Mouse (Mus musculus): ENCODE measurements around the gene Ces1d.
A peak's percentile ranks its signal among the peaks of the same experiment; 100 is the strongest.
"Not testable (repeated sequence)": the region's sequence is repeated elsewhere in the genome, so short reads cannot be mapped to it uniquely, and the experiment has no call there.

Gene Ces1d

DNA sequence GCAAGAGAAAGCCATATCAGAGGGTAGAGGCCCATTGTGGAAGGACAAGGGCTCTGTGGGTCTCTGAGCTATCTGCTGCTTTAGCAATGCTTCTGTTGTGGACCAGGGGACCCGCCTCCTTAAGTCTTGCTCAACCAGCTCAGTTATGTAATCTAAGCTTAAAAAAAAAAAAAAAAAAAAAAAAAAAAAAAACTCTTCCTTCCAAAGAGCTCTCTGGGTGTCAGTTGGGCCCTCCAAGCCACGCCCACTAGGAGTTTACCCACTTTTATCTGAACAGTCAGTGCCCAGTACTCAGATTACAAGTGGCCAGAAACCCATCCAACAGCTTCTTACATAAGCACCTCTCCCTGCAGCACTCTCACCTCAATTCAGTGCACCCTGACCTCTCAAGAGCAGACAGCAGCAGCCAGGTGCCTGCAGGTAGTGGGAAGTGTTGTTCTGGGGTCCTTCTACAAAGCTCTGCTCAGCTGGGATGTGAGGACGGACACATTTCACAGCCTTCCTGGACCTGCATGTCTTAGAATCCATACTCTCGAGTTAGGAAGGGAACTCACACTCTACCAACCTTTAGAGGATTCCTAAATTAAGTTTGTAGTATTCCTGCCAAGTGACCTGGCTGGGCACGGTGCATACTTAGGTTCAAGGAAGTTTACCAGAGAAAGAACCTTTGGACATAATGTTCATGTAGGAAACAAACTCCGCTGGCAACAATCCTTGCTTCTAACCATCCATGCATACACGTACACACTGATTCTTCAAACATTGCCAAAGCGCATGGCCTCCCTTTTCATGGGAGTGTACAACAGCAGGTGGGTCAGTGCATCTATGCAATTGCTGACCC, at the start of gene Ces1d:
Ces1d (minus strand) TSS at position 154 of the 841 bp plus-strand sequence.
- no peak for DNase-seq (ENCODE audit: inconsistent ontology term)

DNA sequence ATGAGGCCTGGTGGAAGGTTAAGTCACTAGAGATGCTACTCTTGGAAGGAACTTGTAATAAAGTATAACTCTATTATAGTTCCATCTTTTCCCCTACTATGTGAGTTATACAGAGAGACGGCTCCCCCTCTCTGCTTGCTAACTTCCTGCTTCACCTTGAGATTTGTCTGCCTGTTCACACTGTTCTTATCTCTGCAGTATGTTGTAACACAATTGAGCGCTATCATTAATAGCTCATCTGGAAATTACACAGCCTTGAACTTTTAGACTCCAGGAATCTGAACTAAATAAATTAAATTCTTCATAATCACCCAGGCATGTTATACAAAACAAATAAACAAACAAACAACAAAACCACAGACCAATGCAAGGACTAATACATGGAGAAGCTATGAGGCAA, 48.4 kb upstream of the Ces1d start:
- no peak for DNase-seq (ENCODE audit: inconsistent ontology term)

DNA sequence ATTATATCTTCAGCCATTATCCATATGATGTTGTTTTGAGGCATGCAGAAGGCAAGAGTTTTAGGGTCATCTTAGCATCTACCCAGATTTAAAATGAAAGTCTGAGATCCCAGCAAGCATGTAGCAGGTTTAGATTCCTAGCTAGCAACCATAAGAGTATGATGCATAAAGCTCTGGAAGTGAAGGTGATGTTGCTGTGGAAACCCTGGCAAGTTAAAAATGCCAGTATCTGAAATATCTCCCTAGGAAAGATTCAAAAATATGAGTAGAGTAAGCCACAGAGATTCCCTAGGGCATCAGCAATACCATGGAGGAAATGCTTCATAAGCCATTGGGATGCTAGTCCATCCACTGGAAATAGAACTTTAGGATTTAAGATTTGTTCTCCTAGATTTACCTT, 42.2 kb upstream of the Ces1d start:
- DNase-seq (ENCODE audit: inconsistent ontology term), result no peak

DNA sequence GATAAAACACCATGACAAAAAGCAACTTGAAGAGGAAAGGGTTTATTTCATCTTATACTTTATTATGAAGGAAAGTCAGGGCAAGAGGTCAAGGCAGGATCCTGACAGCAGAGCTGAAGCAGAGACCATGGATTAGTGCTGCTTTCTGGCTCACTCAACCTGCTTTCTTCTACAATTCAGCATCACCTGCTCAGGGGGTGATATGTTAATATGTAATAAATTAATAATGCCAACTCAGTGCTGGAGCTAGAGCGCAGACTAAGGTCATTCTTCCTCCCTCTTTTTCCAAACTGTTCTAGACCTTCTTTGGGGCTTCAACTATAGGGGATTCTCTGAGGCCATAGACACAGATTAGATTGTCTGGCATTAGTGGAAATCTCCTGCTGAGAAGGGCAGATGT, 38.0 kb upstream of the Ces1d start:
- no peak for DNase-seq (ENCODE audit: inconsistent ontology term)

DNA sequence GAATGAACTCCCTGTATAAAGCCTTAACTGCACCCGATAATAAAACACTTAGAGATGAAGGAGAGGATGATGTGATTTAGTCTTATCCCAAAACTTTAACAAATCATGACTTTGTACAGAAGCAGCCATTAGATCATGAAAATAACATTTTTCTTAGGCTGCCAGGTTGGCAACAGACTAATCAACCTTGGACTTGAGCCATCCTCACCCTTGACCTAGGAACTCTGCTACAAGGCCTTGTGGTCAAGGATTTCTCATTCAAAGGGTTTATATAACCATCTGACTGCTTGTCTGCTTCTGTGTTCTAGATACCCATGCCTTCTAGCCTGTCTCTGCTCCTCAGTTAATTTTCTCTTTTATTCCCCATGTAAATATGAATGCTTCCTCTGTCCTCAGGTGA, 37.1 kb upstream of the Ces1d start:
- DNase-seq (ENCODE audit: inconsistent ontology term), result no peak

DNA sequence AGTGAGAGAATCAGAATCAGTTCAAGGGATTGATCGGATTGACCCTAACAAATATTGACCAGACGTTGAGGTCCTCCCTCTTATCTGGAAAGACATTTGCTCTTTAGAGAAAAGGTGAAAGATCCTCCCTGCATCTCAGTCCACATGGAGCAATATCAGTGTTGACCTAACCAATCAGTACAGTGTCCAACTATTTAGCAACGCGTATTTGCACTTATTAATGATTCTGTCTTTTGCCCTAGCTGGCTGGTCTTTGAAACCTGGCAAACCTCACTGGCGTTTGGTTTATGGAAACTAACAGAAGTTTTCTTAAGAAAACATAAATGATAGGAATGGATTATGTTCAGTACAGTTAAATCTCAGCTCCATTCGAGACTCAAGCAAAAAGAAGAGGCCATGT, 36.4 kb upstream of the Ces1d start:
- DNase-seq (ENCODE audit: inconsistent ontology term), result no peak

DNA sequence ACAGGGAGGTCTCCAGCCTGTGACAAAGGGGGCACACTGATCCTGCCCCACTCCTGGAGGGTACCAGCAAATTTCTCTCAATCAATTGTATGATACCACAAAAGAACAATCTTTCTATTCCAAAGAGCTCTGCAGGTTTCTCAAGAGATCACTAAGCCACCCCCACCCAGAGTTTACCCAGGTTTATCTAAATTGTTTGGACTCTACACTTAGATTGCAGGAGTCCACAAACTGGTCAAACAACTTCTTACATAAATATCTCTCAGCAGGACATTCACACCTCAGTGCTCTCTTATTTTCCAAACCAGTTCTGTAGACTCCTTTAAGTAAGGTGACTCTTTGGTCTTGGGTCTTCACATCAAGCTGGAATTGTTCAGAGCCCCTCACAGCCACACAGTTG, 31.8 kb upstream of the Ces1d start, which contains the start of gene Ces1e:
Ces1e (minus strand) TSS at position 174 of the 400 bp plus-strand sequence.
- no peak for DNase-seq (ENCODE audit: inconsistent ontology term)

DNA sequence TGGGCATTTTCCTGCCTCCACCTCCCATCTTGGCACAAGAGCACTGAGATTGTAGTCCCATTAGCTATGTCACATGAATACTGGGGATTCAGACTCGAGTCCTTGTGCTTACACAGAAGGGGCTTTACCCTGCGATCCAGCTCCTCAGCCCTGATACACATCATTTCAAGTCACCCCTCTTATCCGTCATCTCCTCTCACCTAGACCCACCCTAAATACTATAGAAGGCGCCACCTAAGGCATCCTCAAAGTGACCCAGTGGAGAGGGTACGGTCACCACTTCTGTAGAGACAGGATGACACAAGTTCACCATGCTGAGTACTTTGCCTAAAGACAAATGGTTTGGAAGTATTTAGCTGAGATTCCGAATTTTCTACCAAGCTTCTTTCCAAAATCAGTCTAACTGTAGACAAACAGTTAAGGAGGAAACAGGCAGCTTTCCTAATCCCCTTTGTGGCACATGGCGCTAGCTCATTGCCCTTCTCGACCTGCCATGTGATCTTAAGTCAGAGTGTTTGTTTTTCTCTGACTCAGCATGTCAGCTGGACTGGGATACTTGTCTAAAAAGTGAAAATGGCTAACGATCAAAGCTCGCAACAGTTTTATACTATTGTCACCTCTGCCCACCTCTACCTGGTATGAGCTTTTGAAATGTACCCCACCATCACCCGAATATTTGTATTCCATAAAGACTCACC, 31.2 kb upstream of the Ces1d start:
- no peak for DNase-seq (ENCODE audit: inconsistent ontology term)

DNA sequence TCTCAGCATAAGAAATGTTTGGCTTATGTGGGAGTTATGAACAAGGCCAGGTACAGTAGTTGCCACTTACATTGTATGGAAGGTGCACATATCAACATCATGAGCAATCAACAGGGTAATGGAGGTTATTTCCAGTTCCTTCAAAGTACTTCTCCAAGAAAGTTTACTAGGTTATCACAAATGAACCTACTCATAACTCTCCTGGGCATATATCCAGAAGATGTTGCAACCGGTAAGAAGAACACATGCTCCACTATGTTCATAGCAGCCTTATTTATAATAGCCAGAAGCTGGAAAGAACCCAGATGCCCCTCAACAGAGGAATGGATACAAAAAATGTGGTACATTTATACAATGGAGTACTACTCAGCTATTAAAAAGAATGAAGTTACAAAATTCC, 28.8 kb upstream of the Ces1d start:
- DNase-seq (ENCODE audit: inconsistent ontology term), result not testable (repeated sequence)

DNA sequence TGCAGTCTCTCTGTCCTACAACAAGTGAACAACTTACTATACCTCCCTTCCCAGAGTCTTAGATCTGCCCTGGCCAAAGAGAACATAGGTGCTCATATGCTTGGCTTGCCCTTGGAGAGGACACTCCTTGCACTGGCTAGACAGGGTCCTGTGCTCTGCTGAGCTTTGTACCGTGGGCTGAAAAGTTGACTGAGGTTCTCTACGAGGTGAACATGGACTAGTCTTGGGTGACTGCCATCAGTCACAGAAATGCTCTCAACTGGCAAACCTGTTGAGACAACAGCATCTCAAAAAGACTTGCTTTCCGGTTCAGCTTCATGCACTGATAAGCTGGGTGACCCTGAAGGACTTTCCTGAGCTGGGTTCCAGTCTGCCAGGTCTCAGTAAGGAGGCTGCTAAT, 24.3 kb upstream of the Ces1d start:
- DNase-seq (ENCODE audit: inconsistent ontology term), result no peak

DNA sequence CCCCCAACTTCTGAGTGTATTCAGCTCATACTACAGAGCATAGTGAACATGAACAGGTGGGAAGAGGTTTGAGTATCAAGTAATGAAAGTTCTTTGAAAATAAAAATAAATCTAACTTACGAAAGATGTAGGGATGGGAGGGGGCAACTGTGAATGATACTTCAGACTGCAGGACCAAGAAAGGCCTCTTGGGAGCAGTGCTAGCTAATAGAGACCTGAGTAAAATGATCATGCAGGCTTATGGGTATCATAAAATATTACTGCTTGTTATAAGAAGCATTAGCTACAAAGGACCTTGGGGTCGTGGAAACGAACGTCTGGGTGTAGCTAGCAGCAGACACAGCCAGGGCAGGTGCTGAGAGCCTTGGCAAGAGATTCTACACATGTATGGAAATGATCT, 20.2 kb upstream of the Ces1d start:
- DNase-seq (ENCODE audit: inconsistent ontology term), result peak; percentile 8

DNA sequence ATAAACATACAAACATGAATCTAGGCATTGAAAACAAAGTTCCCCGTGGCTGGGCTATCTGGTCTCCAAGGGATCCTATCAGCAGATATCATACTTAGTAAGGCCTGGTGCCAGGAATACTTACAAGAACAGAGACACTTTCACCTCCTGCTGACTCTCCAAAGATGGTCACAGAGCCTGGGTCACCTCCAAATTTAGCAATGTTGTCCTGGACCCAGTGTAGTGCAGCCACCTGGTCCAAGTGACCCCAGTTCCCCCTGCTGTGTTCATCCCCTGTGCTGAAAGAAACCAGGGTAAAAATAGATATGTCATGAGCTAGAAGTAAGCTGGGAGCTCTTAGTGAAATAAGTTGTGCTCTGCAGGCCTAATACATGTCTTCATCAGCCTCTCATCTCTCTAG, 19.7 kb upstream of the Ces1d start:
- no peak for DNase-seq (ENCODE audit: inconsistent ontology term)

DNA sequence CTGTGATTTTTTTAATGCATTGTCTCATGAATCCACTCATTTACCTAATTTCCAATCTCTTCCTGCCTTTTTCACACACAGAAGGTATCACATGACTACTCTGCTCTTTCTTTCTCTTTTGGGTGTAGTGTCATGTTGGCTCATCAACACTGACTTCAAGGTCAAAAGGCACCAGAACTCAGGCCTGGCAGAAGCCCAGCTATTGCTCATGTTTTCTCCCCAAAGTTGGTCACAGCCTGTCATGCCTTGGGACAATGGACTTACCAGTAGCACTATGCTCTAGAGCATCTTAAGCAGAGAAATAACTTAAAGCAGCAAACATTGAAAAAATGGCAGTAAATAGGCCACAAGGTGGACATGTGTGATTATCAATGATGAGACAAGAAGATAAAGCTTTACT, 13.5 kb upstream of the Ces1d start:
- DNase-seq (ENCODE audit: inconsistent ontology term), result no peak

DNA sequence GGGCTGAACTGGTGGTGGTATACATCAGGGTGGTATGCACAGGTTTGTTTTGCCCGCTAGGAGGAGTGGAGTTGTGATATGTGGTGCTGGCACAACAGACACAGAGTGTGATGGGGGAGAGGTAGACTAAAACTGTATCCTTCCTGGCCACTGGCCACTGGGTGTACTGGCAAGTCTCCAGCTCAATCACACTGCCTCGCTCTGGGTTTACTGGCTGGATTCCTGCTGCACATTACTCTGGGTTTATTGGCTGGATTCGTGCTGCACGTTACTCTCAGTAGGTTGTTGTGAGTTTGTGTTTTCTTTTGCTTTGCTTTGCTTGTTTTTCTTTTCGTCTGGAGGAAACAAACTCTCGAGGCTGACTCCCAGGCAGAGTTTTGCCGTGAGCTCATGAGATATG, 1.5 kb upstream of the Ces1d start:
- DNase-seq (ENCODE audit: inconsistent ontology term), result not testable (repeated sequence)

DNA sequence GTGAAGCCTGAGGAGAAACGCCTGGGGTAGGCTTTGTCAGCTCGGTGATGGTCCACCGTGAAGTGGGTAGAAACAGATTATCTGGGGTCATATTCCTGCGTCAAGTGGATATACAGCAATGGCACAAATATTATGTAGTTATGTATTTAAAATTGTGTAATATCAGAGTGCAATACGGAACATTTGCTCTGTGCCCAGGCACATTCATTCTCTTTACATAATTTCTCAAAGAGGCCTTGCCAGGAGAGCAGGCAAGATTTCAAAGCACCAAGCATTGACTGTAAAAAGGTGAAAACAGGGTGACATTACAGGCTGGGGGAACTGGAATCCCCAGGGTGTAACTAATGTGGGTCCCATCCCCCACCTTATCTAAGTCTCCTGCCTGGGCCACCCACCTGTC, 1.2 kb downstream of the Ces1d start:
- no peak for DNase-seq (ENCODE audit: inconsistent ontology term)

DNA sequence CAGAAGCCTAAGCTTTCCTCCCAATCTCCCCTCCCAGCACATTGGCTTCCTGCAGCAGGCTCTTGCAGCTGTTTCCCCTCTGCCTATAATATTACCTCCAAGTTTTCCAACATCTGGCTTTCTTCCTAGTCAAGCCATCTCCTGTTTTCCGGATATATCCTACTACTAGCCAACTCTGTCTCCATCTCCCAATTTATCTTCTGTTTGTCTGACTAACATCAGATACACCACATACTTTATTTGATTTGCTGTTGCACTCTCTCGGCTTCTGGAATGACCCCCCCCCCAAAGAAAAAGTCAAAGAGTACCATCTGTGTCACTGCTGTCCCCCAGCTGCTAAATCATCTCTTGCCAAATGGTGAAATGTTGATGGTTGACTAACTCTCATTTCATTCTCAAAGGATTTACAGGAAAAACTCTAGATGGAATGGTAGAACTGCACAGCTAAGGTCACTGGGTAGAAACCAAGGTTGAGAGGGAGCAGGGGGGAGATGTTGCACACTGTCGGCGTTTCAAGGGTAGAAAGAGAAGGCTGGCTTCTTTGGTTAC, 17.0 kb downstream of the Ces1d start:
- DNase-seq (ENCODE audit: inconsistent ontology term), result no peak

DNA sequence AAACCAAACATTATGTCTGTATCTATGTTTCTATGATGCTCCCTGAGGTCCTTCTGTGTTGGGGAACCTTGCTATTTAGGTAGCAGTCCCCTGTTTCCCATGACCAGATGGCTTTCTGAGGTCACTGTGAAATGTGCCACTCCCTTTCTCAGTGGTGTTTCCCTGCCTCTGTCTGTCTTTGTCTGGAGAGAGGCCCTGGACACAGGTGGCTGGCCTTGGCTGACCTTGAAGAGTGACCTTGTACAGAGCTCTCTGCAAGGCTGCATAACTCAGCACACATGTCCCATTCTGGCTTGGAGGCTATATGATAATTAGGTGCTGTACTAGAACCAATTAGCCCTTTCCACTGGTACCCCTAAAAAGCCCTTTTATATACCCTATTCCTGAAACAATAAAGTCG, 21.0 kb downstream of the Ces1d start:
- no peak for DNase-seq (ENCODE audit: inconsistent ontology term)

DNA sequence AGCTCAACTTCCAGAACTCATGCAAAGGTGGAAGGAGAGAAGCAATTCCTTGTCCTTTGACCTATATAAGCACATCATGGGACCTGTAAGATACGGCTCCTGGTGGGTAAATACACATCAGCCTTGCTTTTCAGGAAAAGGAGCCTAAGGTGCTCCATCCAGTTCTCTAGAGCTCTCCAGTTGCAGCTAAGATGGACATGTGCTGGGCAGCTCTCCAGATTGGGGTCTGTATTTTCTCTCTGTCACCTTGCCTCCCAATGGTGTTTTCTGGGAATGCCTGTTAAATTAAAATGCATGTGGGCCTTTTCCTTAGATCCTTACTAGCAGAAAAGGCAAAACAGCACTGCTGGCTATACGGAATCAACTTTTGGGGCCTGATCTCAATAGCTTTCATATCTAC, 23.1 kb downstream of the Ces1d start:
- DNase-seq (ENCODE audit: inconsistent ontology term), result no peak

DNA sequence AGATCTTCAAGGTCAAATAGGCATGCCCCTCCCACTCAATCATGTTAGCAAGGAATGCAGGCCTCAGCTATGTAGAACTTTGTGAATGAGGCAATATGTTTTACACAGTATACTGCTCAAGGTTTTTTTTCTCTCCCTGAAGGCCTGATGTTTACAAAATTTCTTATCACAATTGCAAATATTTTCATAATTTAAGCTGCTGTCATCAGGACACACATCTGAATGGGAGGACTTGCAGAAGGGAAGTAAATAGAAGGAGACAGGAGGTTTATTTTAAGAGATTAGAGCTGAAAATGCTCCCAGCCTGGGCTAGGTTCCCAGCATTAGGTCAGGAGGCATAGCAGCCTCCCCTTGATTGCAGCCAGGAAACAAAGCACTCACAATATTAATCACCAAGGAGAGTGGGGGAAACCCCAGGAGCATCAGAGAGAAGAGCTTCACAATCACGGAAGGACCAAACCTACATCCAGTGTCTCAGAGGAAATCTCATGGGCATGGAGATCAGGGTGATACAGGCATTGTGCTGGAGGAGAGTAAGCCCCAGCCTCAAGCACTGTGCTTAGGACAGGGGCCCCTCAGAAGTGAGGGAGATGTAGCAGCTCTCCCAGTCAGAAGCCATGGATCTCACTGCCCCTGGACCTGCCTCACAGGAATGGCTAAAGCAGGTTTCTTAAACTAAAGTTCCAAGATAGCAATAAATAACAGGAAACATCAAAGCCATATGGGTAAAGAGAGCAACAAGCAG, 25.6 kb downstream of the Ces1d start:
- DNase-seq (ENCODE audit: inconsistent ontology term), result peak; percentile 6

DNA sequence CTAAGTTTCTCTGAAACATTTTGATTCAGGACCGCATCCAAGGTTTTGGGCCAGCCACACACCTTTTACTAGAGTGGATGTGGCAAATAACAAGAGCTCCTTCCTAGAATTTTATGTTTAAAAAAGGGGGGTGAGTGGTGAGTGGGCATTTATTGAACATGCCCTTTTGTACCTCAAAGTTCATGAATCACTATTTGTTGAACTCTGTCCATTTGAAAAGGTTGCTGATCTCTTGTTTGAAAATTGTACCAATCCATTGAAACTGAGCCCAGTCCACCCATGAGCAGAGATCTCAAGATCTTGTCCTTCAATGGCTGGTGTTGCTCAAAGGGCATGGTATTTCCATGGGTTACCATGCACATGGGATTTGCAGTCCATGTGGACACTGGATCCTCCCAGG, 34.3 kb downstream of the Ces1d start:
- DNase-seq (ENCODE audit: inconsistent ontology term), result no peak

DNA sequence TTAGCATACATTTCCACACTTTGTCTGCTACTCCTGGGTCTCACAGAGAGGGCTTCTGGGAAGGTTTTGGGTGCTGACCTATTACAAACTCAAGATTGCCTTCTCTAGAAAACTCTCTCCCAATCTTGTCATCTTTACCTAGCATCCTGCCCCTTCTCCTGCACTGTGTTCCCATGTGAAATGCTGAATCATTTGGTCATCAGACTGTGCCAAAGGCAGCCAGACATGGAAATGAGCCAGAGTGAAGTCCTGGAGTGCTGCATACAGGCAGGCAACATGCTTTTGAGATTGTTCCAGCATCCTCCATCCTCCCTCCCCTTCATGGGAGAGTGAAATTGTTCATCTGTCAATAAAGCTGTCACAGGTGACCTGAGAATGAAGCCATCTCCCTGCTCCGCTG, 46.2 kb downstream of the Ces1d start:
- DNase-seq (ENCODE audit: inconsistent ontology term), result peak; percentile 59

DNA sequence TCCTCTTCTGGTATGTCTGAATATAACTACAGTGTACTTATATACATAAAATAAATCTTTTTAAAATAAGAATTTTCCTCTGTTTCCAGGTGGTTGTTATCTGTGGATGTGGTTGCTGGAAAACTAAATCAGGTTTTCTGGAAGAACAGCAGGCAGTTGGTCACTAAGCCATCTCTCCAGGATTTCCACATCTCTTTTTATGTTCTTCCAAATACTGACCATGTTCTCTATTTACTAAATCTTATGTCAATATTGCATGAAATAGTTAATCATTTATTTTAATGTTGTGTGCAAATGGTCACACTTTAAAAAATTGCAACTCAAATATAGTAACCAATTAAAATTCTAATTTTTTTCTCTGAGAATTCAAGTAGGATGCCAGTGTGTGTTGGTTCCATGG, 50.3 kb downstream of the Ces1d start:
- no peak for DNase-seq (ENCODE audit: inconsistent ontology term)

All from Muller cell, postnatal 12 days (primary cell).